Mouse (Mus musculus): ENCODE data around the gene Tmprss11b.
"Not testable (repeated sequence)": the region's sequence is repeated elsewhere in the genome, so short reads cannot be mapped to it uniquely, and the experiment has no call there.

Tmprss11b gene

GRCm38 (mm10) chr5:86676262-86676661 lies at the start of gene Tmprss11b:
TSS of gene Tmprss11b (minus strand) at chr5:86676362.
- no peak for DNase-seq (ENCODE audit: low spot score)

- no peak for DNase-seq (ENCODE audit: low spot score)
Observed at GRCm38 (mm10) chr5:86725021-86725420, 48.9 kb upstream of the Tmprss11b start.

GRCm38 (mm10) chr5:86722820-86723460 lies 46.8 kb upstream of the Tmprss11b start:
- no peak for DNase-seq (ENCODE audit: low spot score)

GRCm38 (mm10) chr5:86714967-86715366 lies 38.8 kb upstream of the Tmprss11b start:
- DNase-seq (ENCODE audit: low spot score): no peak

GRCm38 (mm10) chr5:86704923-86705322 lies 28.8 kb upstream of the Tmprss11b start:
- DNase-seq (ENCODE audit: low spot score): no peak

GRCm38 (mm10) chr5:86684667-86685066 lies 8.5 kb upstream of the Tmprss11b start:
- no peak for DNase-seq (ENCODE audit: low spot score)

- not testable (repeated sequence) for DNase-seq (ENCODE audit: low spot score)
Observed at GRCm38 (mm10) chr5:86649185-86649584, 27.0 kb downstream of the Tmprss11b start.

- DNase-seq (ENCODE audit: low spot score): no peak
Observed at GRCm38 (mm10) chr5:86640795-86641194, 35.4 kb downstream of the Tmprss11b start.

GRCm38 (mm10) chr5:86632324-86632723 lies 43.8 kb downstream of the Tmprss11b start, which contains the start of gene Tmprss11f:
TSS of gene Tmprss11f (minus strand) at chr5:86632424.
- DNase-seq (ENCODE audit: low spot score): no peak

GRCm38 (mm10) chr5:86630700-86631099 lies 45.5 kb downstream of the Tmprss11b start:
- DNase-seq (ENCODE audit: low spot score): no peak

- DNase-seq (ENCODE audit: low spot score): no peak
Observed at GRCm38 (mm10) chr5:86621778-86622177, 54.4 kb downstream of the Tmprss11b start.

Measured in urinary bladder, postnatal 10 days (tissue).